Mouse (Mus musculus) gastrocnemius, postnatal 14 days (tissue): ENCODE results near the gene Dnmt3b. TPM values are rescaled to one million over a fixed set of nuclear protein-coding genes. Genes with fewer than 3 reads are reported as not detected.
"Not testable (repeated sequence)": the region's sequence is repeated elsewhere in the genome, so short reads cannot be mapped to it uniquely, and the experiment has no call there.

ENCODE experiments used
- DNase-seq: peaks from one replicate; pipeline ENCODE4 v3.0.0; 2021; ENCODE audit warnings: mixed read lengths
- intact Hi-C: fragments of 180-260 bp; cut with DNase I; formaldehyde crosslinking; loops from one replicate; pipeline ENCODE4 v1.15.1; 2025; ENCODE audit warnings: low total_unique reads
- total RNA-seq, 2 experiments: library from RNA; stranded (reverse); gene quantifications; 2 replicates each; pipeline ENCODE4 v1.2.3; 2021

Dnmt3b gene
- total RNA-seq, 2 experiments from 2014 or later: 1.2 TPM

DNA sequence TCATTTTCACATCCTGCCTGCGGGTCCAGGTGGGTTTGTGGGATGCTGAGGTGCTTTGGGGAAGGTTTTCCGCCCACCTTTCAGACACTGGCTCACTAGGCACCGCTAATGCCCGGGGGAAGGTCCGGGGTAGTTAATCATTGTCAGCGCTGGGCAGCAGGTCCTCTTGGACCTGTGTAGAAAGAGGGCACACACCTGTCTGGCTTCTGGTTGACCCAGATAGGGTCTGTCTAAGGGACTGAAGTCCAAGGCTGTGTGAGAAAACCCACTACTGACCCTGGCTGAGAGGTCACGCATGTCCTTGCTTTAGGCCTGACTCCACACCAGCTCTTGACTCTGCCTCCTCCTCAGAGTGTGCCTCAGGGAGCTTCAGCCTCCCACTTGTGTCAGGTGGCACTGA lies 44.2 kb downstream of the Dnmt3b start:
- DNase-seq, intact Hi-C loops: not testable (repeated sequence)

DNA sequence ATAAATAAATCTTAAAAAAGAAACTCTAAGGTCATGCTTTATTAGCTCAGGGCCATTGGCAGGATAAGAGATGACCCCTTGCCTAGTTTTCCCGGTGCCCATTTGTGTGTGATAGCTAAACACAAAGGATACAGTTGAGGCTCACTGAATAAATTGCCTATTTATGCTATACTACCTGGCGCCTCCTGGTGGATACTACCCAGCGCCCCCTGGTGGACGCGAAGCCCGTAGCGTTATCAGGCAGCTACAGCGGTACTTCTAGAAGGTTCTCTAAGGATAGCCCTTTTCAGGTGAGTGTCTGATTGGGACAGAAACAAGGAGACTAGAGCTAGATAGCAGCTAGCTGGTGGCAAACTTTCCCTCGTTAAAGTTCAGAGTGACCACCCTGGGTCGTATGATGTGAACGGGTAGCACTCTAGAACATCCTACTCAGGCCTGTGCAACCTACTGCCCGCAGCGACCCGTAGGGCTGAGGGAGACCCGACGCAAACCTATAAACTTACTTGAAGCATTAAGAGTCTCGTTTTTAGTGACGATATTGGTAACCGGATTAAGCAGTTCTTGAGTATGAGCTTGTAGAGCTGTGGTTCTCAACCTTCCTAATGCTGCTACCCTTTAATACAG lies 45.3 kb downstream of the Dnmt3b start:
- peak; percentile 18 for DNase-seq
- intact Hi-C loops: no loop called here

DNA sequence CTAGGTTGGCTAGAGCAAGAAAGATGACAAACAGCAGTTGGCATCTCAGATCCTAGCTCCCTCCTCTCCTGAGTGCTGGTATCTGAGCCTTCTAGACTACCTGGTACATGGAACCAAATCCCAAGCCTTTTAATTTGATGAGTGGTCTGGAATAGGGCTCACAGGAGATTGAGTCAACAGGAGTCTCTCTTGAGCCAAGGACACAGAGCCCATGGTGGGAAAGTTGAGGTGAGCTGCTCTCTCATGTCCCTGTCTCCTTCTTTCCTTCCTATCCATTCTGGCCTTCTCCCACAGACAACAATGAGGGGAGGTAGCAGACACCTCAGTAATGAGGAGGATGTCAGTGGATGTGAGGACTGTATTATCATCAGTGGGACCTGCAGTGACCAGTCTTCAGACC lies 47.1 kb downstream of the Dnmt3b start, which contains the start of gene Dnmt3c:
Gene Dnmt3c, plus strand, starts transcription at position 301 of the 400 bp plus-strand sequence.
- intact Hi-C loops: no loop called here
- no peak for DNase-seq

DNA sequence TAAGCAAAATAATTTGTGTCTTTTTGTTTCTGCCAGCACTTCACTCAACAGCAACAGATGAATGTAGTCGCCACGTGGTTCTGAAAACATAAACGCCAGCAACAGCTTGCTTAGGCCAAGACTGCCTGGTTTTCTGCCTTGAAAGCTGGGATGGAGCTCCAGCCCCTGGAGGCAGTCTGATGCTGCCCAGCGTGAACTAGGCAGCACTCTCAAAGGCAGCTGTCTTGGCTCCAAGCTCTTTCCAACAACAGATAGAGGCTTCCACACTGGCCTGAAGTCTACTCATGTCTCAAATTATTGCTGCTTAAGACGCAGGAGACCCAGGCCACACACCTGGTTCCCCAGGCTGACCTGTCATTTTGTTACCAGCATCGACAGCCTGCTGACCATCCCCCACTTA lies 54.1 kb downstream of the Dnmt3b start:
- intact Hi-C loops: no loop called here
- no peak for DNase-seq

DNA sequence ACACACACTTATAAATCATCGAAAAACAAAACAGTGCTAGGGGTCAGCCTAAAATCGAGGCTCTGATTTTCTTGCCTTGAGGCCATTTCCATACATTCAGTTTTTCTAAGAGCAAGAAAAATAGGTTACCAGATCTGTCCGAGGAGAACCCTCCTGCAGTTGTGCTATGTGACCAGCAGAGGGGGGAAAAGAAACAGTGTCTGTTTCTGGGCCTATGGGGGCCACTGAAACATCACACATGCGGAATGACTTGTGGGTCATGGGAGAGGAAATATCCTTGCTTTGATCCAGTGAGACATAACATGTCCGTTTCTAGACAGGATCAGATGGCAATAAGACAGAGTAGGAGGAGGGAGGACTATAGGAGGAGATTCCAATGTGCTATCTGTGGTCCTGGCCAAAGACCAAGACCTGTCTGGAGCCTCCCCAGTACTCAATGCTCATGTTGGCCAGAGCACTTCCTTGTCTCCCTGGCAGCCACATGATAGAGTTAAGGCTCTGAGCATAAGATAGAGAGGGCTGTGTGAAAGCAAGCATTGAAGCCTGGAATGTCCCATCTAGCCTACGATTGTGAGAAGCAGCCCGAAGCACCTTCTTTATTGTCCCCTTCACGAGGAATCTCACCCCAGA lies 61.6 kb downstream of the Dnmt3b start:
- peak; percentile 16 for DNase-seq
- intact Hi-C loops: loop anchor here (5.0 kb wide), 1 partner anchor 141 kb away; no protein-coding TSS in a partner anchor

DNA sequence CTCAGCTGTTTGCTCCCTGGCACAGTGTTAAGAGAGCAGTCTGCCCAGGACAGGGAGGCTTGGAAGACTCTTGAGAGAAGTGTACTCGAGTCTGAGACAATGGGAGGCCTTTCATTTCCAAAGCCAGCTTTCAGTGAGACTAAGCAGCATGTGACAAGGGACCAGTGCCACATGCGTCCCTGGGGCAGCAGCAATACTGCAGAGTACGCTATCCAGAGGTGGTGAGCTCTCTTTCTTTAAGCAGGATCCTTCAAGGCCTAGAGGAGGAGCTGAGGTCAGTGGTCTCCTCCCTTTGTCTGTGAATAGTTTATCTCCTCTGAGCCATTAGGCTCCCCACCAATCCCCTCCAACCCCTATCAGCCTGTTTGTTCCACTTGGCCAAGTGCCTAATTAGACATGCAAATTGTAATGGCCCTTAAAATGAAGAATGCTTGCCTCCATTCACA lies 63.4 kb downstream of the Dnmt3b start:
- no peak for DNase-seq

DNA sequence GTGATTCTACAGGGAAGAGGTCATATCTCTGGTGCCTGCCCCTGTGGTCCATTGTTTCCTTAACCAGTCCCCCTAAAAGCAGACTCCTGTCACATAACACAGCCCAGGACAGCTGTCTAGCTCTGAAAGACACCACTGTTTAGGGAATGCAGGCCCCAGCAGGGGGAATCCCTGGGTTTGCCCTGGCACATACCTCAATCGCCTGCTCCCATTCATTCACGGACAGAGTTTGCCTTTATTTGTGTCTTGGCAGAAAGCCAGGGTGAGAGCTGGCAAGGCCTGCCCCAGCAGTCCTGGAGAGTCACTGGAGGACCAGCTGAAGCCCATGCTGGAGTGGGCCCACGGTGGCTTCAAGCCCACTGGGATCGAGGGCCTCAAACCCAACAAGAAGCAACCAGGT lies 64.0 kb downstream of the Dnmt3b start:
- peak; percentile 52 for DNase-seq
- intact Hi-C loops: loop anchor here (5.0 kb wide), 1 partner anchor 139 kb away; no protein-coding TSS in a partner anchor

More for the DNA sequence above, 63.4 kb downstream of the Dnmt3b start:
- intact Hi-C loops: loop anchor here (5.0 kb wide), 1 partner anchor 140 kb away; no protein-coding TSS in a partner anchor

DNA sequence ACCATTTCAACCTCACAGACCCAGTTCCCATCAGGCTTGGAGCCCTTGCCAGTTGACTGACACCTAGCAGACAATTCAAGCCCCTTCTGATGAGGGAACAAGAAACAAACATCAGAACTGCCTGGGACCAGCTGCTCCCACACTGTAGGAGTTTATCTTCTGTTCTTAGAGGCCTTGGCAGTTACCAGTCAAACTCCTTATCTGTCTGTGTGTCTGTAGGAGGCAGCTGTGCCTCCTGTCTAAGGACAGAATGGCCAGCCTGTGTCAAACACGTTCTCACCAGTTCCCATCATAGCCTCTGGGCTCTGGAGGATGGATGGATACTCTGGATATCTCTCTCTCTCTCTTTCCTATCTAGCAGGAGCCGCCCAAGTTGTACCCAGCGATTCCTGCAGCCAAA lies 68.6 kb downstream of the Dnmt3b start:
- intact Hi-C loops, DNase-seq: not testable (repeated sequence)

DNA sequence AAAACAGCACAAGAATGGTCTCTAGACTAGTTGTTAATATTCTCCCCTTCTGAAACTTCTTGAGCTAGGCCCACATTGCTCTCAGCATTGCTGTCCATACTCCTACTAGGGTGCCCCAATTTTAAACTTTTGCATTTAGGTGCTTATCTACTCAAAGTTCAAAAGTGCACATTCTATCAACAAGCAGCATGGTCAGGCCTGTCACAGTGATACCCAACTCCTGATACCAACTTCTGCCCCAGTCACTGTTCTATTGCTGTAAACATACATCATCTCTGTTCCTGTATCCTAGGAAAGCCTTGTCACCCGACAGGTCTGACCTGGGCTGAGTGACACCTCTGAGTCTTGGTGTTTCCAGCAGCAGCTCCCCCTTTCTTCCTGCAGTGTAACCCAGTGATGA lies 73.8 kb downstream of the Dnmt3b start:
- intact Hi-C loops: no loop called here

DNA sequence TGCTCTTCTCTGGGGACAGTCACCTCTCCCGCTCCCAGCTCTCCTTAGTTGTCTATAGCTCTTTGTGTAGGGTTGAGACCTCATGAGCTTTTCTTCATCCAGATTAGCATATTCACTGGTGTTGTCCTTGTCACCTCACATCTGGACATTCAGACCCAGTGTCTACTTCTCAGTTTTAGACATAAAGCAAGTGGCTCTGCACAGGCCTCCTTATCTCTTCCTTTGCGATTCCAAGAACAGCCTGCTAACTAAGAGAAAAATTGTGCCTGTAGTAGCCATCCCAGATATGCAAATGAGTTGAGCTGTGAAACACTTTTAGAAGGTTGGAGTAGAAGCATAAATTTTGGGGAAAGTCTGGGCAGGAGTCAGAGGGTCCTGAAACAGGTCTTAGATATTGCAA lies 75.2 kb downstream of the Dnmt3b start:
- no peak for DNase-seq
- intact Hi-C loops: no loop called here

More for the DNA sequence above, 73.8 kb downstream of the Dnmt3b start:
- DNase-seq: no peak

DNA sequence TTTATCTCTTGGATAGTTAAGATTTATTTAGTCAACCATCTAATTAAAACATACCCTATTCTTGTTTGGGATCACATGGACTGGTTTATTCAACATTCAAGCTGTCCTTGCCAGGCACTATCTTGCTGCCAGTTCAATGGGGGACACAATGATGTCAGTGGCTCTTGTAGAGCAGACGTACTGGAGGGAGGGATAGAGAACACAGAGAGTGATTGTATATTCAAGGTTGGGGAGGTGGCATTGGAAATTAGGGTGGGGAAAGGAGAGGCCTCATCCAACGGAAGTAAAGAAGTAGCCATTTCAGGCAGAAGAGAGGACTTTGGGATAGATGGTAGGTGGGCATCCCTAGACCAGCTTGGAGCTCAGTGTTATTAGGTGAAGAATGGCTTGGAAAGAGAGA lies 75.6 kb downstream of the Dnmt3b start:
- DNase-seq: no peak
- intact Hi-C loops: no loop called here

DNA sequence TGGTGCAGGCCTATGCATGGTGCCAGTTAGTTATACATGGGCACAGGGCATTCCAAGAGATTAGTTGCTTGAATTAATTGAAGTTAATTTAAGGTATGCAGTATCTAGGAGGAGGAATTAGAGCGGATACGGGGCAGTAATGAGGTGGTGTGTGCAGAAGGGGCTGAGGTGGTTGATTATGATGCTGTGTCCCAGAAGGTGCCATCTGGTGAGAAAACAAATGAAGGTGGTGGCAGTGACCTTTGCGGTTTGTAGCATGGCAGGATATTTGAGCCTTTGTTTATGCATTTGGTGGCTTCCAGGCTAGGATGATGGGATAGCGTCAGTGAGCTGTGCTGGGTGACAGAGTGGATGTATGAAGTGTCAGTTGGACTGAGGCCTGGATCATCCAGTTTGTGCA lies 76.0 kb downstream of the Dnmt3b start:
- DNase-seq: no peak
- intact Hi-C loops: no loop called here

DNA sequence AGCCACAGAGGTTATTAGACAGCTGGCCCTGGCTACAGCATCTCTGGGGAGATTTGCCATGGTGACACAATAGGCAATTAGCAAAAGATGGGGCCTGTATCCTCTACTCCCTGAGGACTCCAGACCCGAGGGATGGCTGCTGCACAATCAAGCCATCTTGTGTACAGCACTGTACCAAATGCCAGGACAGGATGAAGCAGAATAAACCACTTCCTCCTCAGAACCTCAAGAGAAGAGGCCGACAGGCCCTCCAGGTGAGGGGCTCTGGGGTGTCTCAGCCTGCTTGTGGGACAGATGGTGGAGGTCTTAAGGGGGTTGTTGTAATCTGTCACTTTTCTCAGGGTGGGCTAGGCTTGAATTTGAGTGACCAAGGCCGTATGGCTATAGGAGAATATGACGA lies 84.8 kb downstream of the Dnmt3b start:
- no peak for DNase-seq
- intact Hi-C loops: no loop called here

Other genes starting within 250 kb of the Dnmt3b start
- not detected for gene 4930404H24Rik, start 156.7 kb upstream of the Dnmt3b start, total RNA-seq
- 1 to 10 TPM; 3.0 to 3.3 TPM for gene Nol4l, start 119.5 kb upstream of the Dnmt3b start, total RNA-seq
- 10 to 100 TPM; 10.5 to 13.7 TPM for gene Commd7, start 16.7 kb upstream of the Dnmt3b start, total RNA-seq
- not detected for gene Dnmt3c, start 47.2 kb downstream of the Dnmt3b start, total RNA-seq
- 10 to 100 TPM; 53.2 to 63.9 TPM for gene Mapre1, start 91.8 kb downstream of the Dnmt3b start, total RNA-seq
- under 1 TPM; 0.06 to 0.20 TPM for gene Efcab8, start 130.5 kb downstream of the Dnmt3b start, total RNA-seq
- gene Sun5, start 221.6 kb downstream of the Dnmt3b start, total RNA-seq: not detected
- gene Bpifb2, start 225.6 kb downstream of the Dnmt3b start, total RNA-seq: not detected